Mouse (Mus musculus): ENCODE measurements around the gene Gm20425.

Gm20425 gene

GRCm38 (mm10) chr9:103225464-103225863, 4.6 kb downstream of the Gm20425 start:
- intact Hi-C loops (cut with DNase I), result loop anchor here (1.0 kb wide), 1 partner anchor 77 kb away; no protein-coding TSS in a partner anchor

GRCm38 (mm10) chr9:103224721-103225120, 5.4 kb downstream of the Gm20425 start:
- intact Hi-C loops (cut with DNase I), result loop anchor here (1.0 kb wide), 1 partner anchor 78 kb away; no protein-coding TSS in a partner anchor

GRCm38 (mm10) chr9:103214281-103214680, 15.8 kb downstream of the Gm20425 start:
- intact Hi-C loops (cut with DNase I), result no loop called here

- intact Hi-C loops (cut with DNase I), result no loop called here
Measured at GRCm38 (mm10) chr9:103213631-103214030, 16.5 kb downstream of the Gm20425 start.

GRCm38 (mm10) chr9:103212654-103213420, 17.3 kb downstream of the Gm20425 start:
- intact Hi-C loops (cut with DNase I), result no loop called here

- intact Hi-C loops (cut with DNase I), result loop anchor here (5.0 kb wide), 1 partner anchor 93 kb away; no protein-coding TSS in a partner anchor
Measured at GRCm38 (mm10) chr9:103208802-103209423, 21.2 kb downstream of the Gm20425 start.

GRCm38 (mm10) chr9:103207846-103208245, 22.3 kb downstream of the Gm20425 start:
- intact Hi-C loops (cut with DNase I), result loop anchor here (5.0 kb wide), 1 partner anchor 94 kb away; no protein-coding TSS in a partner anchor

GRCm38 (mm10) chr9:103205786-103206185, 24.3 kb downstream of the Gm20425 start:
- intact Hi-C loops (cut with DNase I), result loop anchor here (5.0 kb wide), 1 partner anchor 97 kb away; no protein-coding TSS in a partner anchor

GRCm38 (mm10) chr9:103201561-103202260, 28.4 kb downstream of the Gm20425 start, which contains the start of gene Srprb:
TSS of gene Srprb (minus strand) at chr9:103202137.
- intact Hi-C loops (cut with DNase I), result no loop called here

GRCm38 (mm10) chr9:103188416-103188815, 41.7 kb downstream of the Gm20425 start:
- intact Hi-C loops (cut with DNase I), result no loop called here

GRCm38 (mm10) chr9:103186747-103187146, 43.4 kb downstream of the Gm20425 start:
- intact Hi-C loops (cut with DNase I), result no loop called here

GRCm38 (mm10) chr9:103185946-103186345, 44.2 kb downstream of the Gm20425 start:
- intact Hi-C loops (cut with DNase I), result no loop called here

GRCm38 (mm10) chr9:103184855-103185254, 45.3 kb downstream of the Gm20425 start:
- intact Hi-C loops (cut with DNase I), result no loop called here

GRCm38 (mm10) chr9:103181886-103182285, 48.2 kb downstream of the Gm20425 start:
- intact Hi-C loops (cut with DNase I), result no loop called here

- intact Hi-C loops (cut with DNase I), result no loop called here
Measured at GRCm38 (mm10) chr9:103180807-103181565, 49.1 kb downstream of the Gm20425 start.

GRCm38 (mm10) chr9:103180303-103180702, 49.8 kb downstream of the Gm20425 start:
- intact Hi-C loops (cut with DNase I), result no loop called here

- intact Hi-C loops (cut with DNase I), result no loop called here
Measured at GRCm38 (mm10) chr9:103175692-103176091, 54.4 kb downstream of the Gm20425 start.

GRCm38 (mm10) chr9:103174771-103175519, 55.2 kb downstream of the Gm20425 start:
- intact Hi-C loops (cut with DNase I), result no loop called here

GRCm38 (mm10) chr9:103168771-103169170, 61.3 kb downstream of the Gm20425 start:
- intact Hi-C loops (cut with DNase I), result no loop called here

GRCm38 (mm10) chr9:103168046-103168445, 62.1 kb downstream of the Gm20425 start:
- intact Hi-C loops (cut with DNase I), result no loop called here
